Mouse (Mus musculus) MEL (cell line): ENCODE data around the gene Mpeg1. TPM values are rescaled to one million over a fixed set of nuclear protein-coding genes. Genes with fewer than 3 reads are reported as not detected.

Source experiments
- DNase-seq: peaks from one replicate; pipeline ENCODE4 v3.0.0; 2011; ENCODE audit warnings: low read depth, low spot score
- H3K27ac ChIP-seq: 2 replicates; pipeline ENCODE4 v1.5.1; 2012; ENCODE audit warnings: low read depth, mild to moderate bottlenecking, control low read depth, low read length, moderate library complexity; ENCODE audit not compliant: control insufficient read depth
- H3K27me3 ChIP-seq, 2 experiments: fragments of 150-350 bp in 1 of 2; sonication (generic) in 1 of 2; 2 replicates each; pipeline ENCODE4 v1.6.1; 2012; ENCODE audit warnings: low read length in 2 of 2, mild to moderate bottlenecking in 2 of 2, improper control_type of control experiment in 1 of 2, moderate library complexity in 1 of 2; ENCODE audit not compliant: insufficient read depth in 2 of 2, control insufficient read depth in 1 of 2
- H3K36me3 ChIP-seq, 2 experiments: 2 replicates each; pipeline ENCODE4 v1.6.1; 2012 to 2014; ENCODE audit warnings: low read length in 2 of 2, improper control_type of control experiment in 1 of 2, inconsistent platforms in 1 of 2, mild to moderate bottlenecking in 1 of 2; ENCODE audit not compliant: insufficient read depth in 2 of 2, control insufficient read depth in 1 of 2
- H3K4me1 ChIP-seq, 2 experiments: fragments of 150-350 bp in 1 of 2; sonication (generic) in 1 of 2; 2 replicates each; pipeline ENCODE4 v1.6.1; 2012; ENCODE audit warnings: low read length in 2 of 2, improper control_type of control experiment in 1 of 2, mild to moderate bottlenecking in 1 of 2; ENCODE audit not compliant: insufficient read depth in 2 of 2, control insufficient read depth in 1 of 2
- H3K4me3 ChIP-seq, 2 experiments: fragments of 150-350 bp in 1 of 2; sonication (generic) in 1 of 2; 2 replicates each; pipeline ENCODE4 v1.5.1; 2012; ENCODE audit warnings: low read depth in 2 of 2, low read length in 2 of 2, mild to moderate bottlenecking in 2 of 2, moderate library complexity in 2 of 2, control low read depth in 1 of 2, improper control_type of control experiment in 1 of 2; ENCODE audit not compliant: control insufficient read depth in 1 of 2, insufficient read depth in 1 of 2
- H3K79me2 ChIP-seq: 2 replicates; pipeline ENCODE4 v1.6.1; 2012; ENCODE audit warnings: mild to moderate bottlenecking, low read length, moderate library complexity; ENCODE audit not compliant: control insufficient read depth, poor library complexity, insufficient read depth
- H3K9ac ChIP-seq: 2 replicates; pipeline ENCODE4 v1.6.1; 2012; ENCODE audit warnings: low read depth, mild to moderate bottlenecking, control low read depth, low read length, moderate library complexity; ENCODE audit not compliant: control insufficient read depth, poor library complexity, severe bottlenecking
- H3K9me3 ChIP-seq: fragments of 150-350 bp; sonication (generic); replicated peaks from 2 replicates; pipeline ENCODE4 v1.6.1; 2012; ENCODE audit warnings: mild to moderate bottlenecking, low read length, improper control_type of control experiment, moderate library complexity; ENCODE audit not compliant: insufficient read depth
- BHLHE40 ChIP-seq: IDR thresholded peaks from 2 replicates; pipeline ENCODE4 v1.6.1; 2012; ENCODE audit warnings: low read depth, mild to moderate bottlenecking, inconsistent platforms, low read length, improper control_type of control experiment, borderline replicate concordance
- CHD1 ChIP-seq: IDR thresholded peaks from 2 replicates; pipeline ENCODE4 v1.6.1; 2012; ENCODE audit warnings: low read depth, mild to moderate bottlenecking, inconsistent platforms, low read length, improper control_type of control experiment
- CTCF ChIP-seq, 3 experiments: IDR thresholded peaks in 2 of 3; conservative IDR thresholded peaks in 1 of 3; 2 replicates each; pipeline ENCODE4 v1.5.1; 2011 to 2012; ENCODE audit warnings: low read length in 3 of 3, low read depth in 2 of 3, mild to moderate bottlenecking in 2 of 3, improper control_type of control experiment in 1 of 3, inconsistent platforms in 1 of 3, mixed read lengths in 1 of 3, moderate library complexity in 1 of 3; ENCODE audit not compliant: control insufficient read depth in 1 of 3, insufficient read depth in 1 of 3, poor library complexity in 1 of 3, severe bottlenecking in 1 of 3
- HCFC1 ChIP-seq: IDR thresholded peaks from 2 replicates; pipeline ENCODE4 v1.6.1; 2012; ENCODE audit warnings: low read depth, mild to moderate bottlenecking, inconsistent platforms, low read length, improper control_type of control experiment, moderate library complexity
- MAFK ChIP-seq: IDR thresholded peaks from 2 replicates; pipeline ENCODE4 v1.6.1; 2011; ENCODE audit warnings: low read depth, mild to moderate bottlenecking, low read length, improper control_type of control experiment, borderline replicate concordance
- MAX ChIP-seq: IDR thresholded peaks from 2 replicates; pipeline ENCODE4 v1.6.1; 2011; ENCODE audit warnings: low read length, improper control_type of control experiment
- MEF2A ChIP-seq: IDR thresholded peaks from 2 replicates; pipeline ENCODE4 v1.6.1; 2014; ENCODE audit warnings: low read depth, mild to moderate bottlenecking, inconsistent platforms, low read length, improper control_type of control experiment; ENCODE audit not compliant: poor library complexity, insufficient replicate concordance, severe bottlenecking; ENCODE audit errors: extremely low read depth
- MXI1 ChIP-seq: IDR thresholded peaks from 2 replicates; pipeline ENCODE4 v1.6.1; 2011; ENCODE audit warnings: mild to moderate bottlenecking, low read depth, low read length, improper control_type of control experiment
- MYB ChIP-seq: IDR thresholded peaks from 2 replicates; pipeline ENCODE4 v1.6.1; 2011; ENCODE audit warnings: mild to moderate bottlenecking, low read depth, low read length, improper control_type of control experiment
- POLR2A ChIP-seq, 2 experiments: IDR thresholded peaks; 2 replicates each; pipeline ENCODE4 v1.6.1; 2011 to 2012; ENCODE audit warnings: low read length in 2 of 2, mild to moderate bottlenecking in 2 of 2, control low read depth in 1 of 2, improper control_type of control experiment in 1 of 2, low read depth in 1 of 2, moderate library complexity in 1 of 2; ENCODE audit not compliant: control insufficient read depth in 1 of 2, insufficient read depth in 1 of 2, poor library complexity in 1 of 2
- SMC3 ChIP-seq: IDR thresholded peaks from 2 replicates; pipeline ENCODE4 v1.6.1; 2011; ENCODE audit warnings: low read depth, low read length, improper control_type of control experiment
- TAL1 ChIP-seq: IDR thresholded peaks from 2 replicates; pipeline ENCODE4 v1.6.1; 2012; ENCODE audit warnings: mild to moderate bottlenecking, inconsistent platforms, low read length, moderate library complexity, mixed read lengths
- TCF12 ChIP-seq: IDR thresholded peaks from 2 replicates; pipeline ENCODE4 v1.6.1; 2014; ENCODE audit warnings: low read depth, mild to moderate bottlenecking, inconsistent platforms, low read length, improper control_type of control experiment, moderate library complexity
- USF2 ChIP-seq, 2 experiments: IDR thresholded peaks; 2 replicates each; pipeline ENCODE4 v1.6.1; 2011 to 2012; ENCODE audit warnings: improper control_type of control experiment in 2 of 2, low read length in 2 of 2, borderline replicate concordance in 1 of 2, inconsistent platforms in 1 of 2, low read depth in 1 of 2, mild to moderate bottlenecking in 1 of 2; ENCODE audit not compliant: insufficient read depth in 1 of 2
- ZMIZ1 ChIP-seq: IDR thresholded peaks from 2 replicates; pipeline ENCODE4 v1.6.1; 2012; ENCODE audit warnings: low read depth, mild to moderate bottlenecking, inconsistent platforms, low read length, improper control_type of control experiment, moderate library complexity
- polyA plus RNA-seq, 2 experiments: library from polyadenylated mRNA; stranded (reverse) in 1 of 2; unstranded in 1 of 2; fragments of >175 nt in 1 of 2; fragments of >200 nt in 1 of 2; gene quantifications; 2 replicates each; pipeline versions ENCODE4 v1.2.1 to v1.2.4; 2012; ENCODE audit warnings: low replicate concordance in 2 of 2, low read depth in 1 of 2; ENCODE audit not compliant: insufficient read length in 2 of 2, insufficient read depth in 1 of 2, missing spikeins in 1 of 2
- total RNA-seq: library from RNA; depleted of rRNA; stranded (reverse); fragments of 300-350 nt; gene quantifications from 2 replicates; pipeline ENCODE4 v1.2.3, GENCODE M21; 2012; rRNA removed

Mpeg1 gene
- total and polyA plus RNA-seq, 3 experiments: 0.07 TPM; not detected in 2

DNA sequence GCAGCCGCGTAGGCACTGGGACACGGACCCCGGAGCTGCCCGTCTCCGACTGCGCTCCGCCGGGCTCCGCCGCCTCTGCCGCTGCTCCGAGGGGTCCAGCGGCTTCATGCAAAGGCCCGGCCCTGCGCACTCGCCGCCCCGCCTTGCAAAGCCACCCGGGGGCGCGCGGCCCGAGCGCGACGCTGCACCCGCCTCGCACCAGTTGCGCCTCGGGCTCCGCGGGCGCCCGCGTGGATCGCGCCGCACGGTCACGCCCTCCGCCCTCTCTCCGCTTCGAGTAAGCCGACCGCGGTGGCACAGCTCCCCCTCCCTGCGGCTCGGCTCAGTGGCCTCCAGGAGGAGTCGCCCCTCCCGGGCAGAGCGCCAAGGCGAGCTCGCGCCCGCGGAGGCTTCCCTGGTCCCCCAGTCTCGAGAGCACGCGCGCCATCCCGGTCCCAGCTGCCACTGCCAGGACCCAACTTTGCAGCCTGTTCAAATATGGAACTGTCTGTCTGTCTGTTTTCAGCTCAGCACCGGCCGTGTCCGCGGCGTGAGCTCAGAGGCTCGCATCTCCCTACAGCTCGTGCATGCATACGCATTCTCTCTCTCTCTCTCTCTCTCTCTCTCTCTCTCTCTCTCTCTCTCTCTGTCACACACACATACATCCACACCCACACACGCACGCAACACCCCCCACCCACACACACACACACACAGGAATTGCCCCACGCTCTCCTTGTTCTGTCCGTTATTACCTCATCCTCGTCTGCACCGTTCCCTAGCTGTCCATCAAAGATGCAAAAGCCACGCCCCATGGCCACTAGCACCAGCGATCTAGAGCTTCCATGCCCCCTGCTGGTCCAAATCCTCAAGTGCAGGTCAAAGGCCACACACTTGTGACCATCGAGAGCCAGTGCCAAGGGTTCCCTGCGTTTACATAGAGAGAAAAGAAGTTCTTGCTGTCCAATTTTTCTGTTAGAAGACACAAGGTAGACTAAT, 41.1 kb downstream of the Mpeg1 start, which contains the start of gene Dtx4 (continued):
- TF ChIP-seq MAFK (no peak), HCFC1 (no peak; the same call in 1 of the 2 replicates), BHLHE40 (no peak), MEF2A (no peak)
- TF ChIP-seq, all 39 proteins: peak for 15

GRCm38 (mm10) chr19:12502756-12503155, 42.2 kb downstream of the Mpeg1 start:
- DNase-seq: peak; percentile 58
- Histone ChIP-seq H3K79me2 (peaks cover 4% of the 10 kb centered on the region; the same call in 1 of the 2 replicates), H3K4me1 (peaks cover 3 to 4% of the 10 kb centered on the region in 2 experiments; a peak in 2 of 4 replicates), H3K4me3 (peak overlapping the region; percentile 60 to 84), H3K27me3 (no peaks in the 10 kb centered on the region), H3K36me3 (no peaks in the 10 kb centered on the region; a peak in 1 of 4 replicates), H3K9ac (peak overlapping the region; percentile 47), H3K27ac (no peak overlapping the region), H3K9me3 (no peaks in the 10 kb centered on the region)
- TF ChIP-seq USF2 (IDR thresholded peaks at IDR 0.05; ENCODE audit: borderline replicate concordance in 1 of 2, insufficient read depth in 1 of 2, low read depth in 1 of 2, low read length in 2 of 2): no peak
- no peak for TF ChIP-seq POLR2A (IDR thresholded peaks at IDR 0.05; ENCODE audit: control insufficient read depth in 1 of 2, insufficient read depth in 1 of 2, low read depth in 1 of 2, low read length in 2 of 2, poor library complexity in 1 of 2)
- 0 out of 2 replicates have a peak, but pooled peaks have one; percentile 23 for TF ChIP-seq MYB

DNA sequence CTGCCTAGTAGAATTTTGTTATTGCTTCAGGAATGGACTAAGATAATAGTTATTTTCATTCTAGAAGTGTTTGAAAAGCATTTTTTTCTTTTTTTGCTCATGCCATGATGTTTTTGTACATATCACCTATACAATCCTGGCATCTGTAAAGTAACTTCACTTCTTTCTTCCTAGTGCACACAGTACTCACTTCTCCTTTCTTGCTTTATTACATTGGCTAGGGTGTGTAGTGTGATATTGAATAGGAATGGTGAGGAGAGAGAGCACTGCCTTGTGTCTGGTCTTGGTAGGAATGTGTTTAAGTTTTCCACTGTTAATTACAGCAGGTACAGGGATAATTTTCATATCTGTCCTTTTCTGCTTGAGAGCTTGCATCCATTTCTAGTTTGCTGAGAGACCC, 54.0 kb downstream of the Mpeg1 start:
- H3K9ac ChIP-seq: no peak overlapping the region
- DNase-seq: no peak
- H3K4me1 ChIP-seq: no peaks in the 10 kb centered on the region
- peaks cover 0 to 3% of the 10 kb centered on the region in 2 experiments; a peak in 3 of 4 replicates for H3K27me3 ChIP-seq
- no peak overlapping the region for H3K27ac ChIP-seq
- H3K36me3 ChIP-seq: no peaks in the 10 kb centered on the region
- no peak overlapping the region for H3K4me3 ChIP-seq
- no peak for TF ChIP-seq MAX
- no peak for TF ChIP-seq TAL1
- no peak for TF ChIP-seq HCFC1
- TF ChIP-seq CHD1: no peak
- TF ChIP-seq ZMIZ1: no peak
- no peak for TF ChIP-seq TCF12
- TF ChIP-seq POLR2A (IDR thresholded peaks at IDR 0.05; ENCODE audit: control insufficient read depth in 1 of 2, insufficient read depth in 1 of 2, low read depth in 1 of 2, low read length in 2 of 2, poor library complexity in 1 of 2): no peak
- no peak for TF ChIP-seq SMC3
- no peak for TF ChIP-seq MXI1
- TF ChIP-seq CTCF (IDR thresholded peaks at IDR 0.05 in 2 of 3, conservative IDR thresholded peaks at IDR 0.05 in 1 of 3; ENCODE audit: control insufficient read depth in 1 of 3, insufficient read depth in 1 of 3, low read depth in 2 of 3, low read length in 3 of 3, poor library complexity in 1 of 3, severe bottlenecking in 1 of 3): no peak
- H3K79me2 ChIP-seq: no peaks in the 10 kb centered on the region
- no peaks in the 10 kb centered on the region for H3K9me3 ChIP-seq

Other genes starting within 250 kb of the Mpeg1 start
- gene Olfr1432, start 228.2 kb upstream of the Mpeg1 start, total RNA-seq: not detected in 2 replicates
- gene Olfr1432, start 228.2 kb upstream of the Mpeg1 start, polyA plus RNA-seq: not detected
- not detected in 2 replicates for gene Olfr262, start 219.1 kb upstream of the Mpeg1 start, total RNA-seq
- not detected for gene Olfr262, start 219.1 kb upstream of the Mpeg1 start, polyA plus RNA-seq
- not detected in 2 replicates for gene Olfr235, start 199.7 kb upstream of the Mpeg1 start, total RNA-seq
- gene Olfr235, start 199.7 kb upstream of the Mpeg1 start, polyA plus RNA-seq: not detected
- not detected in 2 replicates for gene Olfr1434, start 180.9 kb upstream of the Mpeg1 start, total RNA-seq
- gene Olfr1434, start 180.9 kb upstream of the Mpeg1 start, polyA plus RNA-seq: not detected
- gene Olfr1436, start 161.6 kb upstream of the Mpeg1 start, total RNA-seq: not detected in 2 replicates
- not detected for gene Olfr1436, start 161.6 kb upstream of the Mpeg1 start, polyA plus RNA-seq
- not detected in 2 replicates for gene Olfr1437, start 135.7 kb upstream of the Mpeg1 start, total RNA-seq
- not detected for gene Olfr1437, start 135.7 kb upstream of the Mpeg1 start, polyA plus RNA-seq
- not detected in 2 replicates for gene Olfr1438-ps1, start 124.9 kb upstream of the Mpeg1 start, total RNA-seq
- under 1 TPM in 1 of 2 experiments, not detected in 1; 0.03 TPM for gene Olfr1438-ps1, start 124.9 kb upstream of the Mpeg1 start, polyA plus RNA-seq
- not detected in 2 replicates for gene Olfr1440, start 73.5 kb upstream of the Mpeg1 start, total RNA-seq
- under 1 TPM in 1 of 2 experiments, not detected in 1; 0.01 TPM for gene Olfr1440, start 73.5 kb upstream of the Mpeg1 start, polyA plus RNA-seq
- not detected in 2 replicates for gene Olfr1441, start 43.3 kb upstream of the Mpeg1 start, total RNA-seq
- under 1 TPM in 1 of 2 experiments, not detected in 1; 0.03 TPM for gene Olfr1441, start 43.3 kb upstream of the Mpeg1 start, polyA plus RNA-seq
- not detected in 2 replicates for gene Pfpl, start 32.9 kb upstream of the Mpeg1 start, total RNA-seq
- not detected for gene Pfpl, start 32.9 kb upstream of the Mpeg1 start, polyA plus RNA-seq
- gene Dtx4, start 40.7 kb downstream of the Mpeg1 start, total RNA-seq: 2.2 and 3.6 TPM in 2 replicates
- 1 to 10 TPM in 1 of 2 experiments, not detected in 1; 8.8 TPM for gene Dtx4, start 40.7 kb downstream of the Mpeg1 start, polyA plus RNA-seq
- gene Fam111a, start 85.0 kb downstream of the Mpeg1 start, total RNA-seq: 53.1 and 56.1 TPM in 2 replicates
- 100 to 1,000 TPM in 1 of 2 experiments, 10 to 100 TPM in 1; 75.9 to 157 TPM for gene Fam111a, start 85.0 kb downstream of the Mpeg1 start, polyA plus RNA-seq
- not detected in 2 replicates for gene Gm4952, start 139.2 kb downstream of the Mpeg1 start, total RNA-seq
- under 1 TPM in 1 of 2 experiments, not detected in 1; 0.06 TPM for gene Gm4952, start 139.2 kb downstream of the Mpeg1 start, polyA plus RNA-seq
- gene Glyat, start 172.5 kb downstream of the Mpeg1 start, total RNA-seq: not detected in 2 replicates
- not detected for gene Glyat, start 172.5 kb downstream of the Mpeg1 start, polyA plus RNA-seq
- not detected in 2 replicates for gene Olfr1442, start 209.7 kb downstream of the Mpeg1 start, total RNA-seq
- not detected for gene Olfr1442, start 209.7 kb downstream of the Mpeg1 start, polyA plus RNA-seq
- not detected in 2 replicates for gene Olfr1443, start 217.3 kb downstream of the Mpeg1 start, total RNA-seq
- gene Olfr1443, start 217.3 kb downstream of the Mpeg1 start, polyA plus RNA-seq: not detected
- not detected in 2 replicates for gene Keg1, start 235.0 kb downstream of the Mpeg1 start, total RNA-seq
- not detected for gene Keg1, start 235.0 kb downstream of the Mpeg1 start, polyA plus RNA-seq